Mouse (Mus musculus) midbrain, embryonic 14.5 days (tissue): Measurements from ENCODE around the gene Olig1. TPM values are rescaled to one million over a fixed set of nuclear protein-coding genes. Genes with fewer than 3 reads are reported as not detected.

Experiments
- ATAC-seq: fragments of 200-750 bp; cut with Nextera tagmentation; 2 replicates; pipeline ENCODE4 v1.8.0; 2017; ENCODE audit warnings: moderate number of reproducible peaks, moderate library complexity; ENCODE audit not compliant: low FRiP score, low TSS enrichment
- DNase-seq: peaks from one replicate; pipeline ENCODE4 v3.0.0-alpha.2; 2015
- H3K27ac ChIP-seq: fragments of 300-500 bp; sonication (generic); replicated peaks from 2 replicates; pipeline ENCODE4 v1.5.1; 2014; ENCODE audit warnings: mild to moderate bottlenecking, low read depth, low read length, moderate library complexity
- H3K27me3 ChIP-seq: fragments of 300-500 bp; sonication (generic); 2 replicates; pipeline ENCODE4 v1.6.1; 2014; ENCODE audit warnings: low read length, control low read depth, mixed read lengths; ENCODE audit not compliant: control insufficient read depth, insufficient read depth
- H3K36me3 ChIP-seq: fragments of 300-500 bp; sonication (generic); 2 replicates; pipeline ENCODE4 v1.6.1; 2014; ENCODE audit warnings: low read length, control low read depth; ENCODE audit not compliant: control insufficient read depth, insufficient read depth
- H3K4me1 ChIP-seq: fragments of 300-500 bp; sonication (generic); 2 replicates; pipeline ENCODE4 v1.6.1; 2014; ENCODE audit warnings: mild to moderate bottlenecking, antibody characterized with exemption, low read length, control low read depth; ENCODE audit not compliant: control insufficient read depth, insufficient read depth
- H3K4me2 ChIP-seq: fragments of 300-500 bp; sonication (generic); 2 replicates; pipeline ENCODE4 v1.6.1; 2014; ENCODE audit warnings: mild to moderate bottlenecking, low read length, moderate library complexity
- H3K4me3 ChIP-seq: fragments of 300-500 bp; sonication (generic); replicated peaks from 2 replicates; pipeline ENCODE4 v1.5.1; 2014; ENCODE audit warnings: low read depth, low read length
- H3K9ac ChIP-seq: fragments of 300-500 bp; sonication (generic); replicated peaks from 2 replicates; pipeline ENCODE4 v1.6.1; 2014; ENCODE audit warnings: mild to moderate bottlenecking, low read length, moderate library complexity
- H3K9me3 ChIP-seq: fragments of 300-500 bp; sonication (generic); 2 replicates; pipeline ENCODE4 v1.6.1; 2016; ENCODE audit warnings: low read length, control low read depth, mixed read lengths; ENCODE audit not compliant: control insufficient read depth
- WGBS: fragments of 180-500 bp; shearing (Covaris S2); extraction: QIAGEN DNeasy Blood & Tissue Kit; methylation state at CpG from one replicate; pipeline ENCODE4 v1.1.7; 2014; 5-methylcytosine and 5-hydroxymethylcytosine counted together
- polyA plus RNA-seq: library from polyadenylated mRNA; unstranded; fragments of >200 nt; fragmentation: Nextera tagmentation; extraction: Ambion mirVana; gene quantifications from 2 replicates; pipeline ENCODE4 v1.2.1, GENCODE M21; 2014

Olig1 gene
- polyA plus RNA-seq, 1 experiment from 2014 or later: 43.7 TPM

GRCm38 (mm10) chr16:91226038-91226882 is 43.3 kb upstream of the Olig1 start:
- ATAC-seq: no peak
- H3K27ac ChIP-seq: no peak overlapping the region
- peak; percentile 59 for DNase-seq

GRCm38 (mm10) chr16:91226883-91227759 is 42.5 kb upstream of the Olig1 start:
- Histone ChIP-seq H3K9ac (peak overlapping the region; percentile 20; the same call in 1 of the 2 replicates), H3K4me2 (peak overlapping the region; percentile 49), H3K27me3 (peaks cover 98% of the 10 kb centered on the region), H3K4me3 (peak overlapping the region; percentile 28), H3K27ac (no peak overlapping the region), H3K36me3 (no peaks in the 10 kb centered on the region), H3K9me3 (no peaks in the 10 kb centered on the region), H3K4me1 (peaks cover 19% of the 10 kb centered on the region)
- ATAC-seq: no peak
- peak; percentile 30 for DNase-seq
- WGBS: 1% methylated on average over 84 of the region's 85 CpGs

More at GRCm38 (mm10) chr16:91226038-91226882, 43.3 kb upstream of the Olig1 start:
- H3K4me2 ChIP-seq: peak overlapping the region; percentile 49
- no peaks in the 10 kb centered on the region for H3K9me3 ChIP-seq
- peak overlapping the region; percentile 20; the same call in 1 of the 2 replicates for H3K9ac ChIP-seq
- peak overlapping the region; percentile 28 for H3K4me3 ChIP-seq
- peaks cover 23% of the 10 kb centered on the region for H3K4me1 ChIP-seq
- no peaks in the 10 kb centered on the region for H3K36me3 ChIP-seq
- H3K27me3 ChIP-seq: peaks cover 98% of the 10 kb centered on the region
- WGBS: under 1% methylated on average over 60 of the region's 60 CpGs

GRCm38 (mm10) chr16:91227760-91228043 is 41.9 kb upstream of the Olig1 start:
- Histone ChIP-seq H3K4me1 (peaks cover 22% of the 10 kb centered on the region), H3K27me3 (peaks cover 98% of the 10 kb centered on the region), H3K9me3 (no peaks in the 10 kb centered on the region), H3K27ac (no peak overlapping the region), H3K4me3 (peak overlapping the region; percentile 28), H3K9ac (no peak overlapping the region), H3K4me2 (peak overlapping the region; percentile 8; the same call in 1 of the 2 replicates), H3K36me3 (no peaks in the 10 kb centered on the region)
- no peak for DNase-seq
- 0% methylated on average over 6 of the region's 6 CpGs for WGBS
- ATAC-seq: no peak

- Histone ChIP-seq H3K4me2 (no peak overlapping the region), H3K27ac (no peak overlapping the region), H3K9me3 (no peaks in the 10 kb centered on the region), H3K4me3 (peak overlapping the region; percentile 13; the same call in 1 of the 2 replicates), H3K4me1 (peaks cover 17% of the 10 kb centered on the region), H3K9ac (no peak overlapping the region), H3K27me3 (peaks cover 98% of the 10 kb centered on the region), H3K36me3 (no peaks in the 10 kb centered on the region)
- WGBS: under 1% methylated on average over 30 of the region's 30 CpGs
- ATAC-seq (no peak), DNase-seq (peak; percentile 31)
These were observed 41.1 kb upstream of the Olig1 start for GRCm38 (mm10) chr16:91228238-91229071.

- no peak for ATAC-seq
- H3K27me3 ChIP-seq: peaks cover 98% of the 10 kb centered on the region
- DNase-seq: peak; percentile 33
- peaks cover 17% of the 10 kb centered on the region for H3K4me1 ChIP-seq
- no peaks in the 10 kb centered on the region for H3K9me3 ChIP-seq
- WGBS: 2% methylated on average over 10 of the region's 10 CpGs
- 0 out of 2 replicates have a peak overlapping the region, but pooled peaks have one; percentile 6 for H3K4me2 ChIP-seq
- 0 out of 2 replicates have a peak overlapping the region, but pooled peaks have one; percentile 1 for H3K4me3 ChIP-seq
- H3K27ac ChIP-seq: no peak overlapping the region
- H3K9ac ChIP-seq: no peak overlapping the region
- H3K36me3 ChIP-seq: no peaks in the 10 kb centered on the region
These were observed 40.6 kb upstream of the Olig1 start for GRCm38 (mm10) chr16:91229072-91229348.

GRCm38 (mm10) chr16:91229643-91230042 is 39.9 kb upstream of the Olig1 start:
- Histone ChIP-seq H3K9me3 (no peaks in the 10 kb centered on the region), H3K36me3 (no peaks in the 10 kb centered on the region), H3K9ac (no peak overlapping the region), H3K4me3 (no peak overlapping the region), H3K27ac (no peak overlapping the region), H3K4me1 (peaks cover 16% of the 10 kb centered on the region), H3K4me2 (no peak overlapping the region), H3K27me3 (peaks cover 99% of the 10 kb centered on the region)
- WGBS: 10% methylated on average over 8 of the region's 8 CpGs
- ATAC-seq: no peak
- DNase-seq: no peak

- Histone ChIP-seq H3K9ac (peak overlapping the region; percentile 20; the same call in 1 of the 2 replicates), H3K36me3 (no peaks in the 10 kb centered on the region), H3K27me3 (peaks cover 96% of the 10 kb centered on the region), H3K4me1 (peaks cover 8% of the 10 kb centered on the region), H3K27ac (no peak overlapping the region), H3K4me2 (peak overlapping the region; percentile 17; the same call in 1 of the 2 replicates), H3K9me3 (no peaks in the 10 kb centered on the region), H3K4me3 (peak overlapping the region; percentile 3; the same call in 1 of the 2 replicates)
- WGBS: 2% methylated on average over 26 of the region's 26 CpGs
- peak; percentile 37; the same call in 1 of the 2 replicates for ATAC-seq
- DNase-seq: peak; percentile 42
These were observed 37.6 kb upstream of the Olig1 start for GRCm38 (mm10) chr16:91231781-91232469.
